Mouse (Mus musculus) kidney, embryonic 16.5 days (tissue): ENCODE results near the gene Wdr20. TPM values are rescaled to one million over a fixed set of nuclear protein-coding genes. Genes with fewer than 3 reads are reported as not detected.
A peak's percentile ranks its signal among the peaks of the same experiment; 100 is the strongest.

Experiments used
- ATAC-seq: fragments of 200-750 bp; cut with Nextera tagmentation; 2 replicates; pipeline ENCODE4 v1.8.0; 2017; ENCODE audit warnings: moderate TSS enrichment; ENCODE audit not compliant: low FRiP score, low TSS enrichment
- H3K27ac ChIP-seq: fragments of 300-500 bp; sonication (generic); 2 replicates; pipeline ENCODE4 v1.5.1; 2014; ENCODE audit warnings: low read length
- H3K27me3 ChIP-seq: fragments of 300-500 bp; sonication (generic); 2 replicates; pipeline ENCODE4 v1.6.1; 2014; ENCODE audit warnings: low read length, control low read depth, mixed read lengths; ENCODE audit not compliant: insufficient read depth
- H3K36me3 ChIP-seq: fragments of 300-500 bp; sonication (generic); 2 replicates; pipeline ENCODE4 v1.6.1; 2014; ENCODE audit warnings: low read length, control low read depth, mixed read lengths; ENCODE audit not compliant: insufficient read depth
- H3K4me1 ChIP-seq: fragments of 300-500 bp; sonication (generic); 2 replicates; pipeline ENCODE4 v1.6.1; 2014; ENCODE audit warnings: low read length, control low read depth, mixed read lengths; ENCODE audit not compliant: insufficient read depth
- H3K4me2 ChIP-seq: fragments of 300-500 bp; sonication (generic); replicated peaks from 2 replicates; pipeline ENCODE4 v1.6.1; 2014; ENCODE audit warnings: low read depth, low read length
- H3K4me3 ChIP-seq: fragments of 300-500 bp; sonication (generic); 2 replicates; pipeline ENCODE4 v1.5.1; 2014; ENCODE audit warnings: mild to moderate bottlenecking, low read length
- H3K9ac ChIP-seq: fragments of 300-500 bp; sonication (generic); replicated peaks from 2 replicates; pipeline ENCODE4 v1.6.1; 2014; ENCODE audit warnings: low read length
- H3K9me3 ChIP-seq: fragments of 300-500 bp; sonication (generic); 2 replicates; pipeline ENCODE4 v1.6.1; 2016; ENCODE audit warnings: low read length, control low read depth
- WGBS: fragments of 180-500 bp; shearing (Covaris S2); extraction: QIAGEN DNeasy Blood & Tissue Kit; methylation state at CpG from one replicate; pipeline ENCODE4 v1.1.7; 2014; 5-methylcytosine and 5-hydroxymethylcytosine counted together
- polyA plus RNA-seq: library from polyadenylated mRNA; unstranded; fragments of >200 nt; fragmentation: Nextera tagmentation; extraction: Ambion mirVana; gene quantifications from 2 replicates; pipeline ENCODE4 v1.2.1, GENCODE M21; 2015

Gene Wdr20
- polyA plus RNA-seq, 1 experiment from 2014 or later, result 24.8 TPM

DNA sequence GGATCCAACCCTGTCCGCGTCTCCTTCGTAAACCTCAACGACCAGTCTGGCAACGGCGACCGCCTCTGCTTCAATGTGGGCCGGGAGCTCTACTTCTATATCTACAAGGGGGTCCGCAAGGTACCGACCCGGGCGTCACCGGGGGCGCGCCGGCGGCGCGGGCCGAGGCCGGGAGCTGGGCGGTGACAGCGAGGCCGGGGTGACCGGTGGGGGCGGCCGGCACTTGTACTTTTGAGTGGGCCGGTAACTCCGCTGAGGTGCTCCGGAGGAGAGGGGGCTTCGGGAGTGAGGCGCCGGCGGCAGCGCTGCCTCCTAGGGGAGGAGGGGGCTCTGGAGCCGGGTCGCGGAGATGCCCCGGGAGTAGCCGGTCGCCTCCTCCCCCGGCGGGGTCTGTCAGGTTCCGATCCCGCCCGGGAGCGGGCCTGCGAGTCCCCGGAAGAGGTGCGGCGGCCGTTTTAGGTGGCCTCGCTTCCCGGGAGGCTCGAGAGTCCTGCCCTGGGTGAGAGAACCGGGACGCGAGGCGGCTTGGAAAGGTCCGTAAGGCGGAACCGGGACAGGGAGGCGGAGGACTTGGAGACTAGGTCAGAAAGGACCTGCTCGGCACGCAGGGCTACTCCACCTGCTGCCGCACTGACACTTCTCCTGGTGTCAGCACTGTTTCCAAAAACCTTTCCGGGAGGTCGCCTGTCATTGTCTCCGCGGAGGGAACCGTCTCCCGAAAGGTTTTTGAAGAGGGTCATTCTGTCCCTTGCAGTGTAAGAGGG lies 596 bp downstream of the Wdr20 start:
- H3K27me3 ChIP-seq, result no peaks in the 10 kb centered on the region
- no peaks in the 10 kb centered on the region for H3K36me3 ChIP-seq
- H3K4me2 ChIP-seq, result peak overlapping the region; percentile 87
- ATAC-seq, result no peak; the same call in 1 of the 2 replicates
- H3K9ac ChIP-seq, result peak overlapping the region; percentile 97
- under 1% methylated on average over 59 of the region's 72 CpGs for WGBS
- H3K9me3 ChIP-seq, result no peaks in the 10 kb centered on the region
- peak overlapping the region; percentile 93 for H3K27ac ChIP-seq
- H3K4me3 ChIP-seq, result peak overlapping the region; percentile 100
- peaks cover 20% of the 10 kb centered on the region for H3K4me1 ChIP-seq

DNA sequence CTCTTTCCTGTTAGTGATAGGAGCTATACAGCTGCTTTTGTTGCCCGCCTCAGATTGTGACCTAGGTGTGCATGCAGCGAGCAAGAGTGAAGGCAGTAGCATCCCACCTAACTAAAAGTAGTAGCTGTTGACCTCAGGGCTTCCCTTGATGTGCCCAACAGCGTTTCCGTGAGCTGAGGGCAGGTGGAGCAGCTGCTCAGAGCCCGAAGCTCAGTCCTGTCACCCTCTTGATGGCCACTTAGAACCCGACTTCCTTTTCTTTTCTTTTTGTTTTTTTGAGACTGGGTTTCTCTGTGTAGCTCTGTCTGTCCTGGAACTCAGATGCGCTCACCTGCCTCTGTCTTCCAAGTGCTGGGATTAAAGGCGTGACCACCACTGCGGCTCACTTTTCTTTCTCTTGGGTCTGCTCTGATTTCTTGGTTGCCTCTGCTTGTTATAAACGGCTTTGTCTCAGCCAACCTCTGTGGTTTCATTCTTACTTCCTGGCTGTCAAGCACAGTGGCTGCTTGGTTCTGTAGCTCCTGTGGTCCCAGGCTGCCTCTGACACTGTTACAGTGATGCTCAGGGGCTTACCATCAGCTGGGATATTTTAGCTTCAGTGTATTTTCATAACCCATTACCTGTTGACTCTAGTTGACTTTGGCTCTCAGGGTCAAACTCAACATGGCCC lies 13.2 kb downstream of the Wdr20 start:
- WGBS, result 73% methylated on average over 10 of the region's 10 CpGs
- no peaks in the 10 kb centered on the region for H3K27me3 ChIP-seq
- H3K4me3 ChIP-seq, result no peak overlapping the region
- H3K9ac ChIP-seq, result no peak overlapping the region
- no peaks in the 10 kb centered on the region for H3K4me1 ChIP-seq
- no peak overlapping the region for H3K27ac ChIP-seq
- H3K36me3 ChIP-seq, result peaks cover 10% of the 10 kb centered on the region
- ATAC-seq, result no peak
- no peak overlapping the region for H3K4me2 ChIP-seq
- H3K9me3 ChIP-seq, result no peaks in the 10 kb centered on the region

DNA sequence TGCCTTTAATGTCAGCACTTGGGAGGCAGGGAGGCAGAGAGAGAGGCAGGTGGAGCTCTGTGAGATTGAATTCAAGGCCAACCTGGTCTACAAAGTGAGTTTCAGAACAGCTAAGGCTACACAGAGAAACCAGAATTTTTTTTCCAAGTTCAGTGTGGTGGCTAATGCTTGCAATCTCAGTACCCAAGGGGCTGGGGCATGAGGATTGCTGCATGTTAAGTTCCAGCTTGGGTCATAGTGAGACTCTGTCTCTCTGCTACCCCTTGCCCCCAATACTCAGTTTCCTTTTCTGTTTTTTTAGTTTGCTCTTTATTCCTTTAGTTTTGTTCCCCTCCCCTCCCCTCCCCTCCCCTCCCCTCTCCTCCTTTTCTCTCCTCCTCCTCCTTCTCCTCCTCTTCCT lies 15.0 kb downstream of the Wdr20 start:
- Histone ChIP-seq H3K27me3 (no peaks in the 10 kb centered on the region), H3K36me3 (peaks cover 10% of the 10 kb centered on the region), H3K4me1 (no peaks in the 10 kb centered on the region), H3K9me3 (no peaks in the 10 kb centered on the region), H3K9ac (no peak overlapping the region), H3K27ac (no peak overlapping the region), H3K4me2 (no peak overlapping the region), H3K4me3 (no peak overlapping the region)
- no peak for ATAC-seq

DNA sequence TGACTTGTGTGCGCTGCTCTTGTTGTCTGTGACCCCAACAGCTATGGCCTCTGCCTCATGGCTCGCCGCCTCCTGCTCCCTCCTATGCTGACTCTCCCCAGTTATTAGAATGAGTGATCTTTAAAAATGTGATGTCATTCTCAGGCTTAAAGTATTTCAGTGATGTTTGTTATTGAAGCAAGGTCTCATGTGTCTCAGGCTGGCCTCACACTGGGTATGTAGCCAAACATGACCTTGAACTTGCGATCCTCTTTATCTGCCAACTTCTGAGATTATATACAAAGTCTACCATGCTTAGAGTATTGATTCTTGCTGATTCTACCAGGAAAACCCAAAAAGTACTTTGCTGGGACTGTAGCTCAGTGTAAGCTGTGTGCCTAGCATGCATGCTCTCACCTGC lies 16.2 kb downstream of the Wdr20 start:
- Histone ChIP-seq H3K27ac (no peak overlapping the region), H3K36me3 (peaks cover 10% of the 10 kb centered on the region), H3K27me3 (no peaks in the 10 kb centered on the region), H3K9me3 (no peaks in the 10 kb centered on the region), H3K9ac (no peak overlapping the region), H3K4me1 (no peaks in the 10 kb centered on the region), H3K4me2 (no peak overlapping the region), H3K4me3 (no peak overlapping the region)
- ATAC-seq, result no peak
- WGBS, result 97% methylated on average over 4 of the region's 4 CpGs

DNA sequence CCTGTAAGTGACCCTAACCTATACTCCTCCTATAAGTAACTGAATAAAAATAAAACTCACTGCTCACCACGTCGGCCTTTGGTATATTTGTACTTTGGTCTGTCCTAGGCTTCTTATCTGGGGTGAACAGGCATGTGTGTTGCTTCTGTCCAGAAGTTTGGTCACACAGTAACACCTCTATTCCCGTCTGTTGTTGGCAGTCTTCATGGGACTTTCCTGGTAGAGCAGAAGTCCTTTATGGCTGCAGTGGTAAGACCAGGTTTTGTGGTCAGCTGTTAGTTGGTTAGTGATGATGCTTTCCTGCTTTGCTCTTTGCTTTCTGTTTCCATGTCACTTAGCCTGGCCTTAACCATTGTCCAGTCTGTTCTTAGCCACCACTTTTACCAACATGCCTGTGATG lies 19.4 kb downstream of the Wdr20 start:
- ATAC-seq, result no peak
- WGBS, result 84% methylated on average over 3 of the region's 3 CpGs
- Histone ChIP-seq H3K4me1 (no peaks in the 10 kb centered on the region), H3K27me3 (no peaks in the 10 kb centered on the region), H3K36me3 (peaks cover 10% of the 10 kb centered on the region), H3K4me2 (no peak overlapping the region), H3K9me3 (no peaks in the 10 kb centered on the region), H3K9ac (no peak overlapping the region), H3K27ac (no peak overlapping the region), H3K4me3 (no peak overlapping the region)

DNA sequence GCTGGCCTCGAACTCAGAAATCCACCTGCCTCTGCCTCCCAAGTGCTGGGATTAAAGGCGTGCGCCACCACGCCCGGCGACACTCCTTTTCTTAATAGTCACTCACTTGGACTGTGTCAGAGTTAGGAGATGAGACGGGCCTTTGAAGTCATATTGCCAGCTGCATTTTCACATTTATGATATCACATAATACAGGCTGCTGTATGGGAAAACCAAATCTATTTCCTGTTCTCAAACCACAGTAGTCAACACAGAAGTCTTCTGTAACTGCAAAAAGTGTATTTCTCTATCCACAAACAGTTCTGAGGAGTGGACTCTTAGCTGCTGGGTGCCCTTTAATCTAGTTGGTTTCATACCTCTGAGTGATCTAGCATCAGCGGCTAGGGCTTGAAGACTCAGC lies 21.2 kb downstream of the Wdr20 start:
- Histone ChIP-seq H3K36me3 (peaks cover 10% of the 10 kb centered on the region), H3K9me3 (no peaks in the 10 kb centered on the region), H3K4me1 (no peaks in the 10 kb centered on the region), H3K27ac (no peak overlapping the region), H3K4me3 (no peak overlapping the region), H3K27me3 (no peaks in the 10 kb centered on the region), H3K9ac (no peak overlapping the region), H3K4me2 (no peak overlapping the region)
- WGBS, result 95% methylated on average over 7 of the region's 8 CpGs
- ATAC-seq, result no peak

DNA sequence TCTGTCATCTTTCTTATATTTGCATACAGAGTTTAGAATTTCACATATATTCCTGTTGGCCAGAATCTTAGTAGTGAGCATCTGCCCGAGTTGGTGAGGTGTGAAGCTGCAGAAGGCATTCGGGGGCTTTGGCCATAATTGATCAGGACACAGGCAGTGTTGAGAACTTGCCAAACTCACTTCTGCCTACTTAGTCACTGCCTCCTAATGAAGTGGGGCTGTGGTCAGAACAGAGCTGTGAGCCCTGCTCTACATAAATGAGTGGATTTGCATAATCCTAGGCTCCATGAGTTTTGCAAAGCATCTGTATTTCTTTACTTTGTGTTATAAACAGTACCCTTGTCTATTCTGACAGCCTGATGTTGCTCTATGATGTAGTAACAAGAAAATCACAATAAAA lies 24.6 kb downstream of the Wdr20 start:
- 72% methylated on average over 2 of the region's 2 CpGs for WGBS
- Histone ChIP-seq H3K27me3 (no peaks in the 10 kb centered on the region), H3K27ac (no peak overlapping the region), H3K4me1 (no peaks in the 10 kb centered on the region), H3K4me2 (no peak overlapping the region), H3K36me3 (no peaks in the 10 kb centered on the region), H3K9me3 (no peaks in the 10 kb centered on the region), H3K4me3 (no peak overlapping the region), H3K9ac (no peak overlapping the region)
- ATAC-seq, result no peak

DNA sequence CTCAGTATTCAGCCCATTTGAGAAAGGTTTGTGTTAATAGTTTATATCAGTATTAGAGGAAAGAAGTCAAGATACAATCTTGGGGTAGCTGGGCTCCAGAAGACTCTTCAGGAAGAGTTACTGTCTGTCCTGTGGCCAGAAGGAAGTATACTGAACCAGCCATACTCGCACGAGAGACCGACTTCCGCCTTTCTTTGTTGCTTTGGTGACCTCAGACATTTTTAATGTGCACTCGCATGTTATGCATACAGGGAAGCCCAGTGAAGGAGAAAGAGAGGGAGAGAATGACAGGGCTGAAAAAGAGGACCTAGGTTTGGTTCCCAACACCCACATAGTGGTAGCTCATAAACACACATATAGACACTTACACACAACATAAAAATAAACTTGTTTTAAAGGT lies 26.8 kb downstream of the Wdr20 start:
- Histone ChIP-seq H3K9me3 (no peaks in the 10 kb centered on the region), H3K4me3 (no peak overlapping the region), H3K4me1 (no peaks in the 10 kb centered on the region), H3K27ac (no peak overlapping the region), H3K4me2 (no peak overlapping the region), H3K36me3 (no peaks in the 10 kb centered on the region), H3K9ac (no peak overlapping the region), H3K27me3 (no peaks in the 10 kb centered on the region)
- ATAC-seq, result no peak
- whole genome bisulfite sequencing, result 75% methylated on average over 5 of the region's 5 CpGs

DNA sequence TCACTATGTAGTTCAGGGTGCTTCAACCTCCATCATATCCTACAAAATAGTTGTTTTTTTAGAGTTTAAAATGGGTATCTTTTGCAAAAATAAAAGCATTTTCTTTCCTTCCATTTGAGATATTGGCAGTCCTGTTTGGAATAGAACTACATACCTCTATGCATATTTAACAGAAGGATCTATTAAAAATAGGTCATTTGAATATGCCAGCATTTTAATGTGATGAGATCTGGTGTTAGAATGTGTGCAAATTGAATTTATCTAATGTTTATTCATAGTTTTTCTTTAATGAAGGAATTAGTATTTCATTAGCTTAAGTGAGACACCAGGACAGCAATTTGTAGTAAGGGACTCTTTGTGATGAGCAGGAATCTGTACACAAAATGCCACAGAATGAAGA lies 30.8 kb downstream of the Wdr20 start:
- Histone ChIP-seq H3K9ac (no peak overlapping the region), H3K9me3 (no peaks in the 10 kb centered on the region), H3K4me3 (no peak overlapping the region), H3K27me3 (no peaks in the 10 kb centered on the region), H3K4me2 (no peak overlapping the region), H3K36me3 (no peaks in the 10 kb centered on the region), H3K27ac (no peak overlapping the region), H3K4me1 (no peaks in the 10 kb centered on the region)
- ATAC-seq, result no peak

DNA sequence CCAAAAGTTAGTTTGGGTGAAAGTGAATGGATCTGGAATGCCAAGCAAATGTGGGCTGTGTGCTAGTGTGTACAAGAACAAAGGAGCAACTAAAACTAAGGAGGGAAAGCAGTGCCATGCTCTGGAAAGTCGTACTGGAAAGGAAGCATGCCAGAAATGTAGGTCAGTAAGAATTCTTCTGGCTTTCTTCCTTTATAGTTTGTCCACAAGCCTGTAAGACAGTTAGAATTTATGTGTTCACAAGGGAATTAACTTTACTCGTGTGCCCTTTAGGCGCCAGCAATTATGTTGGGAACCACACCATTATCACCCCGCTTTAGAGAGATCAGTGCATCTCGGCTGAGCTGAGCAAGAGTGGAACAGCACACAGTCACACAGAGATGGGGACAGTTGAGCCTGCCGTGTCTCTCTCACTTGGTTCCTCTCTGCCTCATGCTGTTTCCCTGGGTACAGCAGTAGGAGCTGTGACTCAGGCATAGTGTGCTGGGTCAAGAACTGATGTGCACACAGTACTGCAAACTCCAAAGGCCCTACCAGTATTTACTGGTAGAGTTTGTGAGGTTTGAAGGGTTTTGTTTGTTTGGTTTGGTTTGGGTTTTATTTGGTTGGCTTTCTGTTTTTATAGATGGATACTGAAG lies 32.0 kb downstream of the Wdr20 start:
- WGBS, result 47% methylated on average over 6 of the region's 6 CpGs
- no peaks in the 10 kb centered on the region for H3K4me1 ChIP-seq
- H3K27ac ChIP-seq, result no peak overlapping the region
- H3K9ac ChIP-seq, result no peak overlapping the region
- no peaks in the 10 kb centered on the region for H3K27me3 ChIP-seq
- no peaks in the 10 kb centered on the region for H3K9me3 ChIP-seq
- H3K4me3 ChIP-seq, result no peak overlapping the region
- no peak for ATAC-seq
- no peaks in the 10 kb centered on the region for H3K36me3 ChIP-seq
- no peak overlapping the region for H3K4me2 ChIP-seq
